Mouse (Mus musculus): Measurements from ENCODE around the gene Rbm20.
"Not testable (repeated sequence)": the region's sequence is repeated elsewhere in the genome, so short reads cannot be mapped to it uniquely, and the experiment has no call there.

Gene Rbm20

GRCm38 (mm10) chr19:53789571-53789970 is 112.5 kb downstream of the Rbm20 start:
- peak; percentile 77 for DNase-seq (ENCODE audit: low read depth, low spot score)

- no peak for DNase-seq (ENCODE audit: low read depth, low spot score)
Measured at GRCm38 (mm10) chr19:53791751-53792720, 114.9 kb downstream of the Rbm20 start.

- no peak for DNase-seq (ENCODE audit: low read depth, low spot score)
Measured at GRCm38 (mm10) chr19:53792976-53793897, 116.1 kb downstream of the Rbm20 start.

DNA sequence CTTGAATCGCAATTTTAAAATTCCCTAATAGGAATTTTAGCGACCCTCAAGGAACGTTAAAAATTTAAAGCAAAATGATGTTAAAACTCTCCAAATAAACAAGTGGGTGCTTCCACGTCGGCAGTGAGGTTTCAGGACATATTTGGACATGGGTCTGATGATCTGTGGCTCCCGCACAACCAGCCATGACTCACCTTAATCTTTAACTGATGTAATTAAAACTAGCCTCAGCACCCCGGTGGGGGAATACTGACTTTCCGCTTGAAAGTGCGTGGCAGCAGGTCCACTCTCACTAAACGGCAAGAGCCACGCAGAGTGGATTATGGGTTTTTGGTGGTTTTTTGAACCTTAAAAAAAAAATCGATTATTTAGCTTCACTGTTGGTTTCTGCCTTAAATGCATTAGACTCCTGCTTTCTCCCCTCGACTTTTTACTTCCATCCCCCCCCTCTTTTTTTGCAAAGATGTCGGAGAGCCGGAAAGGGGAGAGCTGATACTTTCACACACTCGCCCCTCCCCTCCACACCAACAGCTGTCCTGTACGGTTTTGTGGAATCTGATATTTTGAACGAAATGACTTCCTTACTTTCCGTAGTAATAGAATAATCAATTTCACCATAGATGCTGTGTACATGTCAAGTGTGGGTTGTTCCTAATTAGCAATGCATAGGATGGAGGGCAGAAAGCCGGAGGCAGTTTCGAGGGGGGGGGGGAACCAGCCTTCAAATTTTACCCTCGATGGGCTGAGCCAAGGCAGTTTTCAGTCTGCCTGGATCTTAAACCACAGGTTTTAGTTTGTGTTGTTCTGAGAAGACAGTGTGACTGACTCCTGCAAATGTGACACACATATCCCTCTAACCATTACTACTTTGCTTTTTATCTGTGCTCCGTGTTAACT is 117.1 kb downstream of the Rbm20 start:
- no peak for DNase-seq (ENCODE audit: low read depth, low spot score)

GRCm38 (mm10) chr19:53794996-53795395 is 117.9 kb downstream of the Rbm20 start:
- no peak for DNase-seq (ENCODE audit: low read depth, low spot score)

- DNase-seq (ENCODE audit: low read depth, low spot score): no peak
Measured at GRCm38 (mm10) chr19:53796020-53796419, 118.9 kb downstream of the Rbm20 start.

DNA sequence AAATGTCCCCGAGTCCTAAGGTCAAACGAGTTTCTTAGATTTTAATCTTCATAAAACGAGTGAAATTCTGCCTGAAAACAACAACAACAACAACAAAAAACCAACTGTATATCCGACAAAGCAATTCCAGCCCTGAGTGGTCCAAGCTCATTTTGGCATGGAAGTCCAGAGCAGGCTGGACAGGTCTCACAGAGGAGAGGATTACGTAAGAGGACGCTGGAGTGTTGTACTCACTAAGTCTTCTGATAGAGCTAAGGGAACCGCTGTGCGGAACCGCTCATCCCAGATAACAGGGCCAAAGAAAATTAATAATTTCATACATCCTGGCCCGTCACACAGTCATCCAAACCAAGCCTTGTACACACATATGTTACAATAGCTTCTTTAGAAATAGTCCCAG is 120.7 kb downstream of the Rbm20 start:
- no peak for DNase-seq (ENCODE audit: low read depth, low spot score)

GRCm38 (mm10) chr19:53799885-53800284 is 122.8 kb downstream of the Rbm20 start:
- DNase-seq (ENCODE audit: low read depth, low spot score): no peak

DNA sequence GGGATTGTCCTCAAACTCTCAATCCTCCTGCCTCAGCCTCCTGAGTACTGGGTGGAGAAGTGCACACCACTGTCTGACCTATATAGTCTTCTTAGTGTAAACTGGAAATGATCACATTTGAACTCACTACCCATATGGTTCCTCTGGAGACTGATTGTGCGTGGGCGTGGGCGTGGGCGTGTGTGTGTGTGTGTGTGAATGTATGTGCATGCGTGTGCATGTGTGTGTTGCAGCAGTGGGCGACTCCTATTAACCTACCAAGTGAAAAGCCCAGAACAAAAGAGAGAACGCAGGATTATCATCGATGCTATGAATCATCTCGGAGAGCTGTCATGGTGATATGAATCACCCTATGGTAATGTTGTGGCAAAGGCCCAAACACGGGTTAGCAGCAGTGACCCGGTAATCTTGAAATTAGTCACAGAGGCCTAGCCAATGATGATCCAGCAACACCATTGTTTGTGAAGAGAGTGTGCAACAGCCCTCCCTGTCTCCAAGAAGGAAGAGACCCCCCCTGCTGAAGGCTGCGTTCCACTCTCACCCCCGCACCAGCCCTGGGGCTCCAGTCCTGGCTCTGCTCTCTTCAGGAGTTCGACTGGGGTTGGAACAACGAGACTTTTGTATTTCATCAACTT is 123.4 kb downstream of the Rbm20 start:
- no peak for DNase-seq (ENCODE audit: low read depth, low spot score)

DNA sequence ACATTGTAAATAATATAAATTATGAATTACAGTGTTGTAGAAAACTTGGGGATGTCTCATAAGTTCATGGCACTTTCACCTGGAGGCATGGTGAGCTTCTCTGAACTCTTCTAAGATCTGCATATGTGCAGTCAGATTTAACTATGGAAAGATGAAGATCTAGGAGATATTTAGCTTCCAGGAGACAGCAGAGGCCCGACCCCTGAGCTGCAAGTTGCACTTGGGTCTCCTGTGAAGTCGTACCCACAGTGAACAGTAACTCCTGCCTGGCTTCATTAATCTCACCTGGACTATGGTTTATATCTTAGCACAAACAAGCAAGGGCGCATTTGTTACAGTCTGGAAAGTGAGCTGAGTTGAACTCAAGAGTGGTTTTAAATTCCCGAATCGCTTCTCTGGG is 124.3 kb downstream of the Rbm20 start:
- no peak for DNase-seq (ENCODE audit: low read depth, low spot score)

DNA sequence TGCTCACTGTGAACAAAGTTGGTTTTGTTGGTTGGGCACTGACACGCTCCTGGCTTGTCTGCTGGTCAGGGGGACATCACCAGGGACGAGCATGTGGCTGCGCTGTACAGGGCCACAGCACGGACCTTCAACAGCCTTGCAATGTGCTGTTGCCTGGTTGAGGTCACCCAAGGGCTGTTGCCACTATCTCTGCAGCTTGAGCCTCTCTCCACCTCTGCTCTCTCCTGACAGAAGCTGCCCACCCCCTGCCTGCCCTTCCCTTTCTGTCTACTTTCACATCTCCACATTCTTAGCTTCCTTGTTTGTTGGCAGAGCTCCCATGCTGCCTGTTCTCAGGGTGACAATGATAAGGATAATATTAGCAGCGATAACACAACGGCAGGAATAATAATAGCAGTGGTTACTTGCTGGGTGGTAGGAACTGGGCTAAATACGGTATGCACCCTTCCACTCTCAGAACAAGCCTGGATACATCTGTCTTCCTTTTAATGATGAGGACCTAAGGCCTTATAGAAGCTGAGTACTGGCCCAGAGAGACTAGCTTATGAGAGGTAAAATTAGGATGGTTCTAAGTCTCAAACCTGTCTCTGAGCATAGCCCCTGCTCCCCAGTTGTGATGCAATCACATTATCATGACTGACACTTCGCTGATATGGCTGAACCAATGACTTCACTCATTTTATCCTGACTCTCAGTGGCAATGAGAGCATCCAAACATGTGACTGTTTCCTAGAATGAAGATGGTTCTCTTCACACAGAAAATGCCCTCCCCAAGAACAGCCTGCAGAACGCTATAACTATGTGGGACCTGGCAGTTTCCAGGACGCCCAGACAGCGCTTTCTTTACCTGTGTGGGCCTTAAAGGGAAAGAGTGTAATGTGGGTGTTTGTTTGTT is 124.9 kb downstream of the Rbm20 start:
- no peak for DNase-seq (ENCODE audit: low read depth, low spot score)

DNA sequence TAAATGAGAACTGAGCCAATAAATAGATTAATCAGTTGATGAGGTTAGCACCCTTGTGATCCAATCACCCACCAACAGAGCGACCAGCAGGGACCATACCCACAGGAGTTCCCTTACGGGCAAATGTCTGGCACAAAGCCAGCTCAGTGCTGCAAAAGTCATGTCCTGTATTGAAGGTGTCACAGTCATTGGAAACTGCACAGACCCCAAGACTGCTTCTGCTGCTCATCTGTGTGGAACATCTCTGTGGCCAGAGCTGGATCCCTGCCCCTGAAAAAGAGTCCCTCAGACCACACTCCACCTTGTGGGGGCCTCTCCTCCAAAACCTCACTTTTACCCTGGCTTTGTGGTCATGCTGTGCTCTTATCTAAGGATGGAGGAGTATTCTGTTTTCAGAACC is 126.8 kb downstream of the Rbm20 start:
- no peak for DNase-seq (ENCODE audit: low read depth, low spot score)

GRCm38 (mm10) chr19:53805063-53805462 is 128.0 kb downstream of the Rbm20 start:
- DNase-seq (ENCODE audit: low read depth, low spot score): no peak

GRCm38 (mm10) chr19:53806126-53806525 is 129.0 kb downstream of the Rbm20 start:
- DNase-seq (ENCODE audit: low read depth, low spot score): no peak

DNA sequence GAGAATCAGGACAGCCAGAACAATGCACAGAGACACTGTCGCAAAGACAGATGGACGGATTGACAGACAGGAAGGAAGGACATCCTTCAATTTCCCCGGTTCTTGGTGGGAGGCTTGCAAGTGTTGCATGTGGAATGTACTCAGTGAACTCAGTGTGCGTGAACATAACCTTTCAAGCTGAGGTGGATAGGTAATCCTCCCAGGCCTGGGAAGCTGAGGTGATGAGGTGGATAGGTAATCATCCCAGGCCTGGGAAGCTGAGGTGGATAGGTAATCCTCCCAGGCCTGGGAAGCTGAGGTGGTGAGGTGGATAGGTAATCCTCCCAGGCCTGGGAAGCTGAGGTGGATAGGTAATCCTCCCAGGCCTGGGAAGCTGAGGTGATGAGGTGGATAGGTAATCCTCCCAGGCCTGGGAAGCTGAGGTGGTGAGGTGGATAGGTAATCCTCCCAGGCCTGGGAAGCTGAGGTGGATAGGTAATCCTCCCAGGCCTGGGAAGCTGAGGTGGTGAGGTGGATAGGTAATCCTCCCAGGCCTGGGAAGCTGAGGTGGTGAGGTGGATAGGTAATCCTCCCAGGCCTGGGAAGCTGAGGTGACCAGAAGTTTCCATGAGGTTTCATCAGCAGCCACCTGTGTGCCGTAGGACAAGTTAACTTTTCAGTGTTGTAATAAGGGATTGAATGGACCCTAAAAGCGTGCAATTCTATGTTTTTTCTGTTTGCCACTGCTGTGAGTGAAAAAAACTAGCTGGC is 129.6 kb downstream of the Rbm20 start:
- not testable (repeated sequence) for DNase-seq (ENCODE audit: low read depth, low spot score)

GRCm38 (mm10) chr19:53807276-53807801 is 130.2 kb downstream of the Rbm20 start:
- DNase-seq (ENCODE audit: low read depth, low spot score): no peak

DNA sequence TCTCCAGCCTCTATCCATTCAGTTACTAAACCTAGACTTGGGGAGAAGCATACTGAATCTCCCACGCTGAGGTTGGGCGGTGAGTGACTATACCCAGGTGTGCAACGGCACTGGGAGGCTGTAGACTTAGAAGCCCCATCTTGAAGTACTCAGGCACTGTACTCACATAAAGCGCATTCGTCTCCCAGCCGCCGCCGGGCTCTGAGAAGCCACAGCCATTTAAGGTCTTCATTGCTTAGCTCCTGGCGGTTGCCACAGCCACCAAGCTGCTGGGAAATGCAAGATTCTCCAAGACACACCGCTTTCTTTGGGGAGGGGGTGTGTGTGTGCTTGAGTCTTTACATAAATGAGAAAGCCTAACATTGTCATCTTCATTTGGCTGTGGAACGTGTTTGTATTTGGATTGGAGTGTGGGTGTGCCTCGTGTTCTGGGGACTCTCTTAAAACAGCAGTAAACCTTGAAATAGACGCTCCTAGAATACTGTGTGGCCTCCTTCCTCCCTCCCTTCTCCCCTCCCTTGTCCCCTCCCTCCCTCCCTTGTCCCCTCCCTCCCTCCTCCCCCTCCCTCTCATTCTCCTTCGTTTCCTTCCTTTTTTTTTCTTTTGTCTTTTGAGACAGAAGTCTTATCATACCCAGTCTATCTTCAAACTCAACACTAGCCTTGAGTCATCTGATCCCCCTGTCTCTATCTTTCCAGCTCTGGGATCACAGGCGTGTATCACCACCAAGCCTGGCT is 131.1 kb downstream of the Rbm20 start:
- no peak for DNase-seq (ENCODE audit: low read depth, low spot score)
